Mouse (Mus musculus) bone marrow, adult 2 months (tissue): ENCODE data around the gene Klhl10.

Experiments
- CTCF ChIP-seq: fragments of 200-500 bp; IDR thresholded peaks from 2 replicates; pipeline ENCODE4 v1.5.1; 2011; ENCODE audit warnings: low read length, control low read depth; ENCODE audit not compliant: control insufficient read depth, insufficient read depth
- POLR2A ChIP-seq: fragments of 200-500 bp; IDR thresholded peaks from 2 replicates; pipeline ENCODE4 v1.6.1; 2011; ENCODE audit warnings: low read depth, mild to moderate bottlenecking, control low read depth, low read length, borderline replicate concordance; ENCODE audit not compliant: control insufficient read depth

DNA sequence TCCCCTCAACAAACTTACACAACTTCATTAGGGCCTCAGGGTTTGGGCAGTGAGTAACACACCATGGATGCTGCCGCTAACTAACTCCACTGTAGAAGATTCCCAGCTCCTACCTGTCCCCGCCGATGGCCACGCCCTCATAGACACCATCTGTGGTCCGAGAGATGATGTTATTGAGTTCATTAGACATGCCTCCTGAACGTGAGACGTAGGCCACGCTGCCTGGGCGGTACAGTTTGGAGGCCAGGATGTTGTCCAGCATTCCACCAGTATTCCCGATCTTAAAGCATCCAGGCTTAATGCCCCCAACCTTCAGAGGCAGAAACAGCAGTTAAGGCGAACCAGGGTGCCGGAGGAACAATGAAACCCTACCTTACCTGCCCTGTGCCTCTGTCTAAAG is 52.1 kb downstream of the Klhl10 start:
- TF ChIP-seq CTCF: no peak
- TF ChIP-seq POLR2A: no peak
